Mouse (Mus musculus): ENCODE measurements around the gene Rps6ka3. TPM values are rescaled to one million over a fixed set of nuclear protein-coding genes. Genes with fewer than 3 reads are reported as not detected.

Gene Rps6ka3
- polyA plus RNA-seq (2012; rRNA removed), result 26.9 and 27.5 TPM in 2 replicates

DNA sequence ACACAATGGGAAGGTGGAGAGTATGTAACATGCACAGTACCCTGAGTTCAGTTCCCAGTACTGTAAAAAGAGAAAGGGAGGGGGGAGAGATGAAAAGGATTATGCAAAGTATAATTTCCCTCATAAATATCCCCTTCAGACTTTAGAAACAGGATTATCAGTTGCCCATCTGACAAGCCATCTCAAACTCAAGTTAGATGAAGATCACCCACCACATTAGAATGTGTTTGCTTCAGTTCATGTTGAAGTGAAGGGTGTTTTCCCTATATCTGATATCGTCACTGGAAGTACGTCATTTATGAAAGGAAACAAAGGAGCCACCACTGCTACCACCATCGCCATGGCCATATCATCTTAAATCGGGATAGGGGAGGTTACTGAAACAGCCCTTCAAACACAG, at the start of gene Rps6ka3:
Rps6ka3 (plus strand) TSS at position 301 of the 400 bp plus-strand sequence.
- no peak for TF ChIP-seq POLR2A (IDR thresholded peaks at IDR 0.05; ENCODE audit: control insufficient read depth, extremely low read depth, insufficient read depth, low read length, poor library complexity)
- H3K4me1 ChIP-seq (replicated peaks; ENCODE audit: control insufficient read depth, insufficient read depth, low read length), result no peaks in the 10 kb centered on the region; the same call in 1 of the 2 replicates
- WGBS, result 90% methylated on average over 4 of the region's 4 CpGs
- no peaks in the 10 kb centered on the region for H3K27me3 ChIP-seq (ENCODE audit: control insufficient read depth, insufficient read depth, low read length)
- no peak within 1 kb of the TSS for H3K4me3 ChIP-seq (ENCODE audit: control insufficient read depth, insufficient read depth, low read length)
- no peaks in the 10 kb centered on the region for H3K36me3 ChIP-seq (ENCODE audit: control insufficient read depth, insufficient read depth, low read length)
- no peak within 1 kb of the TSS for H3K27ac ChIP-seq (ENCODE audit: control insufficient read depth, insufficient read depth, low read length)
- DNase-seq, result no peak

DNA sequence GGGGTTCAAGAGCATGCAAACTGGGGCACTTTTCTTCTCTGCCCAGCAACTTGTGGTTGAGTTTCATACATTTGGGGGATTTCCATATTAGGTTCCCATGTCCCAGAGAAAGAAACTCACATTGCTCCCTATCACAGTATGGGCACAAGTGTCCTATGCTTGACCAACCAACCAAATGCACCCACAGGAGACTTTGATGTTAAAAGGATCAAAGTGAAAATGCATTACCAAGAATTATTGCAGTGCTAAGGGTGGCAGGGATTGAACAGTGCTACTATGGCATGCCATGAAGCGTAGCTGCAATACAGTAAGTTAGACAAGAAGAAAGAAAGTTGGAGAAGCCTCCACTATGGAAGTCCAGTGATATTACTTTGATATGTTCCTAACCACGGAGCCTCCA, 40.9 kb upstream of the Rps6ka3 start:
- Histone ChIP-seq H3K4me3 (ENCODE audit: control insufficient read depth, insufficient read depth, low read length) (no peak overlapping the region), H3K4me1 (replicated peaks; ENCODE audit: control insufficient read depth, insufficient read depth, low read length) (no peaks in the 10 kb centered on the region), H3K27ac (ENCODE audit: control insufficient read depth, insufficient read depth, low read length) (no peak overlapping the region), H3K36me3 (ENCODE audit: control insufficient read depth, insufficient read depth, low read length) (no peaks in the 10 kb centered on the region), H3K27me3 (ENCODE audit: control insufficient read depth, insufficient read depth, low read length) (no peaks in the 10 kb centered on the region)
- TF ChIP-seq POLR2A (IDR thresholded peaks at IDR 0.05; ENCODE audit: control insufficient read depth, extremely low read depth, insufficient read depth, low read length, poor library complexity) (no peak), CTCF (IDR thresholded peaks at IDR 0.05; ENCODE audit: borderline replicate concordance, control insufficient read depth, extremely low read depth, insufficient read depth, low read length, poor library complexity) (no peak)
- DNase-seq, result no peak
- WGBS, result 92% methylated on average over 2 of the region's 2 CpGs

DNA sequence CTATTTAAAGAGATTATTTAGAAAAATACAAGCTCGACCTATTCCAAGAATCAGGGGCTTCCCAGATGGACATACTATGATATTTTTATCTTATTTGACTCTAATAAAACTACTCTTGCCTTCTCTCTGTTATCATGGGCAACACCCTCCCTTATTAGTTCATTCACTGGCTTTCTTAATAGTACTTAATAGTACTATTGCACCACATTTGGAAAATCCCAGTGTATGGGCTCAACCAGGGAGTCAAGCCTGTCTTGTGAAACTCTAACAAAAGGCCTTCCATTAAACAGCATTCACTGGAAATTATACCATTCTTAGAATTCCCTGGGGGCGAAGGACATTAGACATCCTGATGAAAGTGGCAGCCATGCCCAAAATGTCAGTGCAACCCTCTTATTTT, 38.5 kb upstream of the Rps6ka3 start:
- no peak overlapping the region for H3K4me3 ChIP-seq (ENCODE audit: control insufficient read depth, insufficient read depth, low read length)
- DNase-seq, result no peak
- no peaks in the 10 kb centered on the region for H3K36me3 ChIP-seq (ENCODE audit: control insufficient read depth, insufficient read depth, low read length)
- H3K27ac ChIP-seq (ENCODE audit: control insufficient read depth, insufficient read depth, low read length), result no peak overlapping the region
- no peaks in the 10 kb centered on the region for H3K27me3 ChIP-seq (ENCODE audit: control insufficient read depth, insufficient read depth, low read length)
- no peak for TF ChIP-seq CTCF (IDR thresholded peaks at IDR 0.05; ENCODE audit: borderline replicate concordance, control insufficient read depth, extremely low read depth, insufficient read depth, low read length, poor library complexity)
- no peak for TF ChIP-seq POLR2A (IDR thresholded peaks at IDR 0.05; ENCODE audit: control insufficient read depth, extremely low read depth, insufficient read depth, low read length, poor library complexity)
- no peaks in the 10 kb centered on the region for H3K4me1 ChIP-seq (replicated peaks; ENCODE audit: control insufficient read depth, insufficient read depth, low read length)
- 84% methylated on average over 2 of the region's 2 CpGs for WGBS

DNA sequence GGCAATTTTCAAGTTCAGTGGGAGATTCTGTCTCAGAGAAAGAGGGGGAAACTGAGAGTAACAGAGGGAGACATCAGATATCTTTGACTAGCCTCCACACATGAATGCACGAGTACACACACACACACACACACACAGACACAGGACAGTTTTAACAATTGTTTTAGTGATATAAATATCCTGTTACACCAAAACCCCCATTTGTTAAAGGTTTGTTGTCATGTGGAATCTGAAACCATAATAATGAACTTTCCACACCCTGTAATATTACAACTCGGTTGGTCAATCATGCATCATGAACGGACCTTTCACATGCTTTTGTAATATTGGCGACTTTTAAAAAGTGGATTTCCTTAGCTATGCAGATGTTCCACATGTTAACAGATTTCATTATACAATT, 18.5 kb upstream of the Rps6ka3 start:
- Histone ChIP-seq H3K36me3 (ENCODE audit: control insufficient read depth, insufficient read depth, low read length) (no peaks in the 10 kb centered on the region), H3K27ac (ENCODE audit: control insufficient read depth, insufficient read depth, low read length) (no peak overlapping the region), H3K4me3 (ENCODE audit: control insufficient read depth, insufficient read depth, low read length) (no peak overlapping the region), H3K4me1 (replicated peaks; ENCODE audit: control insufficient read depth, insufficient read depth, low read length) (no peaks in the 10 kb centered on the region), H3K27me3 (ENCODE audit: control insufficient read depth, insufficient read depth, low read length) (no peaks in the 10 kb centered on the region)
- DNase-seq, result no peak
- WGBS, result 90% methylated on average over 4 of the region's 4 CpGs
- TF ChIP-seq CTCF (IDR thresholded peaks at IDR 0.05; ENCODE audit: borderline replicate concordance, control insufficient read depth, extremely low read depth, insufficient read depth, low read length, poor library complexity) (no peak), POLR2A (IDR thresholded peaks at IDR 0.05; ENCODE audit: control insufficient read depth, extremely low read depth, insufficient read depth, low read length, poor library complexity) (no peak)

DNA sequence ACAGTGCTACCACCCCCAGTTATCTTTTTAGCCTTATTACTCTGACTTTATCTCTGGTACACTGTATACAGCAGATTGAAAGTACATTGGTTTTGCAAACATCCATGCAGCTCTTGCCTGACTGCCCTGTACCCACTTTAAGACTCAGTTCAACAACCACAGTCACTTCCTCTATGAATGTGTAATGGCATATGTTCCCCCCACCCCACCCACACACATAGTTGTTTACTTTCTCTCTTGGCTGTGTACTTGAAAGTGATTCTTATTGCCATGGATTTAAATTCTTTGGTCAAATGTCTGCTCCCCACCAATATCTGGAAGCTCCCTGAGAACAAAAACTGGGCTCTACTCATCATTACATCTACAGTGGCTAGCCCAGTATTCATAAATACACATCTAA, 10.6 kb upstream of the Rps6ka3 start:
- TF ChIP-seq POLR2A (IDR thresholded peaks at IDR 0.05; ENCODE audit: control insufficient read depth, extremely low read depth, insufficient read depth, low read length, poor library complexity) (no peak), CTCF (IDR thresholded peaks at IDR 0.05; ENCODE audit: borderline replicate concordance, control insufficient read depth, extremely low read depth, insufficient read depth, low read length, poor library complexity) (no peak)
- DNase-seq, result no peak
- Histone ChIP-seq H3K4me1 (replicated peaks; ENCODE audit: control insufficient read depth, insufficient read depth, low read length) (no peaks in the 10 kb centered on the region), H3K27ac (ENCODE audit: control insufficient read depth, insufficient read depth, low read length) (no peak overlapping the region), H3K4me3 (ENCODE audit: control insufficient read depth, insufficient read depth, low read length) (no peak overlapping the region), H3K36me3 (ENCODE audit: control insufficient read depth, insufficient read depth, low read length) (no peaks in the 10 kb centered on the region), H3K27me3 (ENCODE audit: control insufficient read depth, insufficient read depth, low read length) (no peaks in the 10 kb centered on the region)

DNA sequence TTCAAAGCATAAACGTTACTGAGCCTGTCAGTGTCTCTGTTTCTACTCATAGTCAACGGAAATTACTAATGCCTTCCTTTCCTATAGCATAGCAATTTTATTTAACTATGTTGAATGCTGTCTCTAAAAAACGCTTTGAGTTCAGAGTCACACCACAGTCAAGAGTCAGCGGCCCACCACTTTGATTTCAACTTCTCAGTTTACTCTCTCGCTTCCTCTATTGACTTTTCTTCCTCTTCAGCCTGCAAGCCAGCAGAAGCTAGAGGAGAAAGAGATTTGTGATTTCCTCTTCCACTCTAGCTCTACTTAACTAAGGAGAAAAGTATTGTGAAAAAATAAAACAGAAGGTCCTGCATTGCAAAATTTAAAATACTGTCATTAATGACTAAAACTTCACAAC, 10.0 kb upstream of the Rps6ka3 start:
- no peaks in the 10 kb centered on the region for H3K4me1 ChIP-seq (replicated peaks; ENCODE audit: control insufficient read depth, insufficient read depth, low read length)
- no peaks in the 10 kb centered on the region for H3K27me3 ChIP-seq (ENCODE audit: control insufficient read depth, insufficient read depth, low read length)
- H3K36me3 ChIP-seq (ENCODE audit: control insufficient read depth, insufficient read depth, low read length), result no peaks in the 10 kb centered on the region
- no peak overlapping the region for H3K4me3 ChIP-seq (ENCODE audit: control insufficient read depth, insufficient read depth, low read length)
- DNase-seq, result no peak
- 19% methylated on average over 5 of the region's 5 CpGs for WGBS
- TF ChIP-seq POLR2A (IDR thresholded peaks at IDR 0.05; ENCODE audit: control insufficient read depth, extremely low read depth, insufficient read depth, low read length, poor library complexity) (no peak), CTCF (IDR thresholded peaks at IDR 0.05; ENCODE audit: borderline replicate concordance, control insufficient read depth, extremely low read depth, insufficient read depth, low read length, poor library complexity) (no peak)
- no peak overlapping the region for H3K27ac ChIP-seq (ENCODE audit: control insufficient read depth, insufficient read depth, low read length)

DNA sequence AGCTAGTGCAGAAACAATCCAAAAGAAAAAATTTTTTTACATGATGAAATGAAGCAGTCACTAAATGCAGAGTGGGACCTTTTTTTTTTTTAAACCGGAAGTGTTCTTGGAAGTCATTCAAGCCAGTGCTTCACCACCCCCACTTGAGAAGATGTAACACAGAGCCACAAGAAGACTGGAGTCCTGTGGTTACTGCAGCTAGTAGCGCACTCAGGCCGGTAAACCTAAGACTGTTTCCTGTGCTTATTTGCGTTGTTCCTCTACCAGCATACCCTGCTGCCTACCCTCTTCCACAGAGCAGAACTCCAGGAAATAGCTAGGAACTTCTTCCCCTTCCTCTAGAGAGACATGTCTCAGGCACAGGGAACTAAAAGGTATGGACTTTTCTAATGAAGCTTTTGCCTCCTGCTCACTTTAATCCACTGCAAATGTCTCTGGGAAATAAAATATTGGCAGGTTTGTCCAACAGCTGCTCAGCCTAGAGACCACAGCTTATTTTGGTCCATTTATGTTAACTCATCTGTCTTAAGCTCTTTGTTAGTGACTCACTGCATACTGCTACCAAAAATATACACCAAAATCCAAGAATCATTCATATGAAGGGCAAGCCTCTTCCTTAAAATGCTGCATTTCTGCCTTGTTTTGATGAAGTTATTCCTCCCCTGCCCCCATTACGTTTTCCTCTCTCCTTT, 931 bp downstream of the Rps6ka3 start:
- WGBS, result 12% methylated on average over 5 of the region's 5 CpGs
- H3K4me1 ChIP-seq (replicated peaks; ENCODE audit: control insufficient read depth, insufficient read depth, low read length), result no peaks in the 10 kb centered on the region; the same call in 1 of the 2 replicates
- no peak for TF ChIP-seq CTCF (IDR thresholded peaks at IDR 0.05; ENCODE audit: borderline replicate concordance, control insufficient read depth, extremely low read depth, insufficient read depth, low read length, poor library complexity)
- no peak for TF ChIP-seq POLR2A (IDR thresholded peaks at IDR 0.05; ENCODE audit: control insufficient read depth, extremely low read depth, insufficient read depth, low read length, poor library complexity)
- DNase-seq, result no peak
- H3K27me3 ChIP-seq (ENCODE audit: control insufficient read depth, insufficient read depth, low read length), result no peaks in the 10 kb centered on the region
- no peaks in the 10 kb centered on the region for H3K36me3 ChIP-seq (ENCODE audit: control insufficient read depth, insufficient read depth, low read length)
- no peak overlapping the region for H3K4me3 ChIP-seq (ENCODE audit: control insufficient read depth, insufficient read depth, low read length)
- H3K27ac ChIP-seq (ENCODE audit: control insufficient read depth, insufficient read depth, low read length), result no peak overlapping the region
